Mouse (Mus musculus): ENCODE measurements around the gene P4hb. TPM values are rescaled to one million over a fixed set of nuclear protein-coding genes. Genes with fewer than 3 reads are reported as not detected.

Gene P4hb
- polyA plus RNA-seq, 1 experiment from 2014 or later: 800 TPM

GRCm38 (mm10) chr11:120545964-120546363 lies 27.1 kb downstream of the P4hb start:
- H3K4me2 ChIP-seq (ENCODE audit: low read length): no peak overlapping the region
- H3K9me3 ChIP-seq (ENCODE audit: control insufficient read depth, low read length): no peaks in the 10 kb centered on the region
- no peak for DNase-seq (ENCODE audit: low spot score)
- H3K36me3 ChIP-seq (ENCODE audit: control insufficient read depth, insufficient read depth, low read length): peaks cover 43% of the 10 kb centered on the region
- no peak for ATAC-seq (replicated peaks; ENCODE audit: low FRiP score, low TSS enrichment, low read depth)
- peaks cover 15% of the 10 kb centered on the region for H3K4me1 ChIP-seq (replicated peaks; ENCODE audit: control insufficient read depth, insufficient read depth, low read length)
- no peak overlapping the region for H3K27ac ChIP-seq (ENCODE audit: low read depth)
- H3K4me3 ChIP-seq (ENCODE audit: low read depth, low read length): no peak overlapping the region
- H3K9ac ChIP-seq (ENCODE audit: low read length): no peak overlapping the region
- WGBS: 100% methylated on average over 3 of the region's 3 CpGs
- no peaks in the 10 kb centered on the region for H3K27me3 ChIP-seq (replicated peaks; ENCODE audit: control insufficient read depth, insufficient read depth, low read length)

DNA sequence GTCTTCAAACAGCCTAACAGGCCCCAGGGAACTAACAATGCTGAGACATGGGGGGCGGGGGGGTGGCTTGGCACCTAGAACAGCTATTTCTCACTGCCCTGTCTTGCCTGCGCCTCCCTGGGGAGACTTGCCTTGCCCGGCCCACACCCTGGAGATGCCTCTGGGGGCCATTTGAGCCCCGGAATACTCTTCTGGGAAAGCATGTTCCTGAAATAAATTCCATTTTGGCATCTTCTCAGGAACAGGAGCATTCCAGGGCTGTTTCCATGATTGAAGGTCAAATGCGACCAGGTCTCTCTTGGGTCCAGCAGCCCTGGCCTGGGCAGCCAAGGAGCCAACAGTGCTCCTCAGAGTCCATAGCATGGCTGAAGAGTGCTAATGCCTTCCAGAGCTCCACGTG lies 30.7 kb downstream of the P4hb start:
- 82% methylated on average over 6 of the region's 6 CpGs for WGBS
- no peaks in the 10 kb centered on the region for H3K27me3 ChIP-seq (replicated peaks; ENCODE audit: control insufficient read depth, insufficient read depth, low read length)
- no peak overlapping the region for H3K4me2 ChIP-seq (ENCODE audit: low read length)
- H3K4me3 ChIP-seq (ENCODE audit: low read depth, low read length): no peak overlapping the region
- no peak for DNase-seq (ENCODE audit: low spot score)
- H3K9me3 ChIP-seq (ENCODE audit: control insufficient read depth, low read length): no peaks in the 10 kb centered on the region
- H3K9ac ChIP-seq (ENCODE audit: low read length): no peak overlapping the region
- H3K4me1 ChIP-seq (replicated peaks; ENCODE audit: control insufficient read depth, insufficient read depth, low read length): peaks cover 11% of the 10 kb centered on the region
- ATAC-seq (replicated peaks; ENCODE audit: low FRiP score, low TSS enrichment, low read depth): no peak
- H3K27ac ChIP-seq (ENCODE audit: low read depth): no peak overlapping the region
- peaks cover 43% of the 10 kb centered on the region for H3K36me3 ChIP-seq (ENCODE audit: control insufficient read depth, insufficient read depth, low read length)

DNA sequence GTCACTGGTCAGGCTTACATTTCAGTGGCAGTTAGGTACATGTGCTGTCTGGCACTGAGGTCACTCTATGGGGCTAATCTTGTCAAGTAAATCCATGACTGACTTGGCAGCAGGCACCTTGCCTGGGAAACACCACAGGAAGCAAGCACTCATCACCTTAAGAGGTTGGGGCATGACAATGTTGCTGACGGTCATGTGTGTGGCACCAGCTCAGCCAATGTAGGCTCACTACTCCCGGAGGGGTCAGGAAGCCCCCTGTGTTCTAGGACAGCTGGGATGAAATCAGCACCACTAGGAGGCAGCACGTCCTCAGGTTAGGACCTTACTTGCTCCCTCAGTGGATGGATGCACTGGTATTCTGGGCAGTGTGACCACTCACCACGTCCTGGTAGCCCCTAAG lies 31.1 kb downstream of the P4hb start:
- Histone ChIP-seq H3K4me3 (ENCODE audit: low read depth, low read length) (no peak overlapping the region), H3K27ac (ENCODE audit: low read depth) (no peak overlapping the region), H3K9me3 (ENCODE audit: control insufficient read depth, low read length) (no peaks in the 10 kb centered on the region), H3K4me1 (replicated peaks; ENCODE audit: control insufficient read depth, insufficient read depth, low read length) (peaks cover 11% of the 10 kb centered on the region), H3K27me3 (replicated peaks; ENCODE audit: control insufficient read depth, insufficient read depth, low read length) (no peaks in the 10 kb centered on the region), H3K4me2 (ENCODE audit: low read length) (no peak overlapping the region), H3K9ac (ENCODE audit: low read length) (no peak overlapping the region), H3K36me3 (ENCODE audit: control insufficient read depth, insufficient read depth, low read length) (peaks cover 43% of the 10 kb centered on the region)
- ATAC-seq (replicated peaks; ENCODE audit: low FRiP score, low TSS enrichment, low read depth) (no peak), DNase-seq (ENCODE audit: low spot score) (no peak)
- WGBS: 46% methylated on average over 4 of the region's 4 CpGs

- H3K9me3 ChIP-seq (ENCODE audit: control insufficient read depth, low read length): no peaks in the 10 kb centered on the region
- no peak overlapping the region for H3K4me3 ChIP-seq (ENCODE audit: low read depth, low read length)
- DNase-seq (ENCODE audit: low spot score) (peak; percentile 75), ATAC-seq (replicated peaks; ENCODE audit: low FRiP score, low TSS enrichment, low read depth) (peak; percentile 83)
- no peaks in the 10 kb centered on the region for H3K27me3 ChIP-seq (replicated peaks; ENCODE audit: control insufficient read depth, insufficient read depth, low read length)
- WGBS: 22% methylated on average over 10 of the region's 10 CpGs
- H3K4me1 ChIP-seq (replicated peaks; ENCODE audit: control insufficient read depth, insufficient read depth, low read length): peaks cover 11% of the 10 kb centered on the region
- peak overlapping the region; percentile 5; the same call in 1 of the 2 replicates for H3K9ac ChIP-seq (ENCODE audit: low read length)
- peak overlapping the region; percentile 64 for H3K27ac ChIP-seq (ENCODE audit: low read depth)
- peaks cover 31% of the 10 kb centered on the region for H3K36me3 ChIP-seq (ENCODE audit: control insufficient read depth, insufficient read depth, low read length)
- H3K4me2 ChIP-seq (ENCODE audit: low read length): peak overlapping the region; percentile 22; the same call in 1 of the 2 replicates
Measured at GRCm38 (mm10) chr11:120539285-120540014, 33.6 kb downstream of the P4hb start.

- Histone ChIP-seq H3K4me3 (ENCODE audit: low read depth, low read length) (no peak overlapping the region), H3K36me3 (ENCODE audit: control insufficient read depth, insufficient read depth, low read length) (peaks cover 25% of the 10 kb centered on the region), H3K4me2 (ENCODE audit: low read length) (no peak overlapping the region), H3K9ac (ENCODE audit: low read length) (no peak overlapping the region), H3K4me1 (replicated peaks; ENCODE audit: control insufficient read depth, insufficient read depth, low read length) (peaks cover 11% of the 10 kb centered on the region), H3K9me3 (ENCODE audit: control insufficient read depth, low read length) (no peaks in the 10 kb centered on the region), H3K27ac (ENCODE audit: low read depth) (peak overlapping the region; percentile 64), H3K27me3 (replicated peaks; ENCODE audit: control insufficient read depth, insufficient read depth, low read length) (0 out of 2 replicates have a peak, but pooled peaks cover 5% of the 10 kb centered on the region)
- WGBS: 50% methylated on average over 8 of the region's 8 CpGs
- ATAC-seq (replicated peaks; ENCODE audit: low FRiP score, low TSS enrichment, low read depth): no peak; the same call in none of the 2 replicates
- no peak for DNase-seq (ENCODE audit: low spot score)
Measured at GRCm38 (mm10) chr11:120538955-120539284, 34.1 kb downstream of the P4hb start.

DNA sequence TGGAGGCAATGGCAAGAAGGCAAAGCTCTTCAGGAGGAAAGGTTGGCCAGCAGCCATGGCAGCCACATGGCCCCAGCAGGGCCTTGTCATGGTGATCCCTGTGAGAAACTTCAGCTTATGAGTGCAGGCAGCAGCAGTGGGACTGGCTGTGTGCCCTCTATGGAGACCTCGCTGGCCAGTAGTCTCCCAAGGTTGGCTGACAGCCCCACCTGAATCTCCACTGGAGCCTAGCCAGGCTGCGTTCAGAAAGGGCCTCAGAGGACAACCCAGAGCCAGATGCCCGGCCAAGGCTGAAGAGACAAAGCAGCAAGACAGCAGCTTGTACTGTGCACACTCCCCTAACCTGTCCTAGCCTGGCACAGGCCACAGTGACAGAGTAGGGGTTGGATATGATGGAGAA lies 34.6 kb downstream of the P4hb start:
- no peak overlapping the region for H3K9ac ChIP-seq (ENCODE audit: low read length)
- peak overlapping the region; percentile 64 for H3K27ac ChIP-seq (ENCODE audit: low read depth)
- H3K4me1 ChIP-seq (replicated peaks; ENCODE audit: control insufficient read depth, insufficient read depth, low read length): peaks cover 11% of the 10 kb centered on the region
- 81% methylated on average over 3 of the region's 3 CpGs for WGBS
- no peak overlapping the region for H3K4me3 ChIP-seq (ENCODE audit: low read depth, low read length)
- no peaks in the 10 kb centered on the region for H3K9me3 ChIP-seq (ENCODE audit: control insufficient read depth, low read length)
- peaks cover 21% of the 10 kb centered on the region for H3K36me3 ChIP-seq (ENCODE audit: control insufficient read depth, insufficient read depth, low read length)
- no peak for ATAC-seq (replicated peaks; ENCODE audit: low FRiP score, low TSS enrichment, low read depth)
- no peak for DNase-seq (ENCODE audit: low spot score)
- H3K27me3 ChIP-seq (replicated peaks; ENCODE audit: control insufficient read depth, insufficient read depth, low read length): peaks cover 6% of the 10 kb centered on the region; the same call in 1 of the 2 replicates
- H3K4me2 ChIP-seq (ENCODE audit: low read length): no peak overlapping the region

- no peaks in the 10 kb centered on the region for H3K36me3 ChIP-seq (ENCODE audit: control insufficient read depth, insufficient read depth, low read length)
- no peak for ATAC-seq (replicated peaks; ENCODE audit: low FRiP score, low TSS enrichment, low read depth)
- H3K9me3 ChIP-seq (ENCODE audit: control insufficient read depth, low read length): no peaks in the 10 kb centered on the region
- DNase-seq (ENCODE audit: low spot score): no peak
- peaks cover 11% of the 10 kb centered on the region for H3K4me1 ChIP-seq (replicated peaks; ENCODE audit: control insufficient read depth, insufficient read depth, low read length)
- peaks cover 33% of the 10 kb centered on the region for H3K27me3 ChIP-seq (replicated peaks; ENCODE audit: control insufficient read depth, insufficient read depth, low read length)
- H3K27ac ChIP-seq (ENCODE audit: low read depth): no peak overlapping the region
- H3K4me3 ChIP-seq (ENCODE audit: low read depth, low read length): no peak overlapping the region
- H3K9ac ChIP-seq (ENCODE audit: low read length): no peak overlapping the region
- H3K4me2 ChIP-seq (ENCODE audit: low read length): no peak overlapping the region
- 68% methylated on average over 3 of the region's 3 CpGs for WGBS
Measured at GRCm38 (mm10) chr11:120535804-120536203, 37.2 kb downstream of the P4hb start.

GRCm38 (mm10) chr11:120535145-120535544 lies 37.9 kb downstream of the P4hb start:
- no peaks in the 10 kb centered on the region for H3K9me3 ChIP-seq (ENCODE audit: control insufficient read depth, low read length)
- H3K36me3 ChIP-seq (ENCODE audit: control insufficient read depth, insufficient read depth, low read length): no peaks in the 10 kb centered on the region
- peaks cover 13% of the 10 kb centered on the region for H3K4me1 ChIP-seq (replicated peaks; ENCODE audit: control insufficient read depth, insufficient read depth, low read length)
- ATAC-seq (replicated peaks; ENCODE audit: low FRiP score, low TSS enrichment, low read depth) (no peak), DNase-seq (ENCODE audit: low spot score) (no peak)
- H3K4me3 ChIP-seq (ENCODE audit: low read depth, low read length): no peak overlapping the region
- peaks cover 40% of the 10 kb centered on the region for H3K27me3 ChIP-seq (replicated peaks; ENCODE audit: control insufficient read depth, insufficient read depth, low read length)
- H3K27ac ChIP-seq (ENCODE audit: low read depth): no peak overlapping the region
- H3K4me2 ChIP-seq (ENCODE audit: low read length): no peak overlapping the region
- no peak overlapping the region for H3K9ac ChIP-seq (ENCODE audit: low read length)
- WGBS: 69% methylated on average over 3 of the region's 3 CpGs

DNA sequence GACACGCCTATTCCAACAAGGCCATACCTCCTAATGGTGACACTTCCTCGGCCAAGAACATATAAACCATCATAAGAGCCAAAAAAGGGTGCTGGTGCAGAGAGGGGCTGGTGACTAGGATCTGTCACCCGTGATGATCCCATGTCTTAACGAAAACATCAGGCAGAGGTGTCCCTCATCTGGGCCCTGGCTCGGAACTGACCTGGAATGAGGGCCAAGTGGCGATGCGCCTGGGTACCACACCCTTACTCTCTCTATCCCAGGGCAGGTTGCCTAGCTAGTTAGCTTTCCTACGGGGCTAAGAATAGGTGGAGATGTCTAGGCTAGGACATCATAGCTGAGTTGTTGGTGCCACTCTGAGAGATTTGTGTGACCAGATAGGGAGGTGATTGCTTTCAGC lies 39.0 kb downstream of the P4hb start:
- ATAC-seq (replicated peaks; ENCODE audit: low FRiP score, low TSS enrichment, low read depth): no peak
- no peak for DNase-seq (ENCODE audit: low spot score)
- no peaks in the 10 kb centered on the region for H3K36me3 ChIP-seq (ENCODE audit: control insufficient read depth, insufficient read depth, low read length)
- peaks cover 50% of the 10 kb centered on the region for H3K27me3 ChIP-seq (replicated peaks; ENCODE audit: control insufficient read depth, insufficient read depth, low read length)
- H3K27ac ChIP-seq (ENCODE audit: low read depth): no peak overlapping the region
- no peak overlapping the region for H3K4me2 ChIP-seq (ENCODE audit: low read length)
- H3K9me3 ChIP-seq (ENCODE audit: control insufficient read depth, low read length): no peaks in the 10 kb centered on the region
- WGBS: 80% methylated on average over 8 of the region's 8 CpGs
- no peak overlapping the region for H3K9ac ChIP-seq (ENCODE audit: low read length)
- peaks cover 2% of the 10 kb centered on the region; the same call in 1 of the 2 replicates for H3K4me1 ChIP-seq (replicated peaks; ENCODE audit: control insufficient read depth, insufficient read depth, low read length)
- H3K4me3 ChIP-seq (ENCODE audit: low read depth, low read length): no peak overlapping the region

All from intestine, embryonic 14.5 days (tissue).